Mouse (Mus musculus) forebrain, postnatal 0 days (tissue): ENCODE data around the gene Fam83g. TPM values are rescaled to one million over a fixed set of nuclear protein-coding genes. Genes with fewer than 3 reads are reported as not detected.

ENCODE experiments used
- ATAC-seq: fragments of 200-750 bp; cut with Nextera tagmentation; 2 replicates; pipeline ENCODE4 v1.8.0; 2017; ENCODE audit warnings: mild to moderate bottlenecking, moderate library complexity
- DNase-seq: peaks from one replicate; pipeline ENCODE4 v3.0.0-alpha.2; 2015
- H3K27ac ChIP-seq: fragments of 300-500 bp; sonication (generic); 2 replicates; pipeline ENCODE4 v1.5.1; 2014; ENCODE audit warnings: low read depth, mild to moderate bottlenecking, antibody characterized with exemption, low read length, moderate library complexity, mixed read lengths
- H3K27me3 ChIP-seq: fragments of 300-500 bp; sonication (generic); 2 replicates; pipeline ENCODE4 v1.6.1; 2014; ENCODE audit warnings: mild to moderate bottlenecking, low read length, mixed read lengths; ENCODE audit not compliant: insufficient read depth
- H3K36me3 ChIP-seq: fragments of 300-500 bp; sonication (generic); 2 replicates; pipeline ENCODE4 v1.6.1; 2014; ENCODE audit warnings: mild to moderate bottlenecking, moderate library complexity; ENCODE audit not compliant: insufficient read depth
- H3K4me1 ChIP-seq: fragments of 300-500 bp; sonication (generic); 2 replicates; pipeline ENCODE4 v1.6.1; 2014; ENCODE audit warnings: antibody characterized with exemption; ENCODE audit not compliant: insufficient read depth
- H3K4me2 ChIP-seq: fragments of 300-500 bp; sonication (generic); 2 replicates; pipeline ENCODE4 v1.6.1; 2014; ENCODE audit warnings: low read depth, mild to moderate bottlenecking, moderate library complexity
- H3K4me3 ChIP-seq: fragments of 300-500 bp; sonication (generic); 2 replicates; pipeline ENCODE4 v1.5.1; 2014; ENCODE audit warnings: low read depth, low read length, mixed read lengths
- H3K9ac ChIP-seq: fragments of 300-500 bp; sonication (generic); 2 replicates; pipeline ENCODE4 v1.6.1; 2014; ENCODE audit warnings: mild to moderate bottlenecking
- H3K9me3 ChIP-seq: fragments of 300-500 bp; sonication (generic); 2 replicates; pipeline ENCODE4 v1.6.1; 2016; ENCODE audit warnings: low read length
- CTCF ChIP-seq: sonication (generic); IDR thresholded peaks from 2 replicates; pipeline ENCODE4 v1.5.1; 2016; ENCODE audit warnings: antibody characterized with exemption, control low read depth, low read depth
- WGBS: fragments of 180-500 bp; shearing (Covaris S2); extraction: QIAGEN DNeasy Blood & Tissue Kit; methylation state at CpG from one replicate; pipeline ENCODE4 v1.1.7; 2014; 5-methylcytosine and 5-hydroxymethylcytosine counted together
- polyA plus RNA-seq: library from polyadenylated mRNA; unstranded; fragments of >200 nt; fragmentation: Nextera tagmentation; extraction: Ambion mirVana; gene quantifications from 2 replicates; pipeline ENCODE4 v1.2.1, GENCODE M21; 2015
- total RNA-seq: library from RNA; depleted of rRNA; stranded (reverse); fragments of >200 nt; gene quantifications from 2 replicates; pipeline ENCODE4 v1.2.3, GENCODE M21; 2014; rRNA removed

Gene Fam83g
- total and polyA plus RNA-seq, 2 experiments from 2014 or later, result 0.19 to 0.86 TPM

DNA sequence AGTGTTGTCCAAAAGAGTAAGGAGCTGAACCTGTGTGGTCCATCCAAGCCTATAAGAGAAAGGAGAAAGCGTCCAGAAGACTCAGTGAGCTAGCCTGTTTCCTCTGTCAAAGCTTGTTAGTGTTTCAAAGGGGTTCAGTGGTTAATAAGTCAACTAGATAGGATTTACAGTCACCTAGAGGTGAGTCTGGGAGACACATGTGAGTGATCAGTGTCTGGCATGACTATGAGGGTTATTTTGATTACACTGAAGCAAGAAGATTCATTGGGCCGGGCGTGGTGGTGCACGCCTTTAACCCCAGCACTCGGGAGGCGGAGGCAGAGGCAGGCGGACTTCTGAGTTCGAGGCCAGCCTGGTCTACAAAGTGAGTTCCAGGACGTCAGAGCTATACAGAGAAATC lies 61.9 kb downstream of the Fam83g start:
- Histone ChIP-seq H3K36me3 (peaks cover 27% of the 10 kb centered on the region), H3K9me3 (no peaks in the 10 kb centered on the region), H3K4me3 (no peak overlapping the region), H3K27ac (no peak overlapping the region), H3K27me3 (no peaks in the 10 kb centered on the region), H3K9ac (no peak overlapping the region), H3K4me2 (no peak overlapping the region), H3K4me1 (no peaks in the 10 kb centered on the region)
- DNase-seq (no peak), ATAC-seq (no peak)
- WGBS, result 97% methylated on average over 9 of the region's 9 CpGs
- TF ChIP-seq CTCF, result no peak

DNA sequence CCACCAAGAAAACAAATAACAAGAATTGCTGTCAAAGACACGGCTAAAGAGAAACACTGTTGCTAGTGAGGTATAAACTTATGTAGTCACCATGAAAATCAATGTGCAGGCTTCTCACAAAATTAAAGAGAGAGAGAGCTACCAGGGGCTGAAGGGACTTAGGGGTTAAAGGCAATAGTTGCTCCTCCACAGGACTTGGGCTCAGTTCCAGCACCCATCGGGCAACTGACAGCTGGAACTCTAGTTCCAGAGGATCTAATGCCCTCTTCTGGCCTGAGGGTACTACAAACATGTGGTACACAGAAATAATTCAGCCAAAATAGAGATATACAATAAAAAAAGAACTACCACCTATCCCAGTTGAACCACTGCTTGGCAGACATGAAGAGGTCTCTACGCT lies 63.3 kb downstream of the Fam83g start:
- Histone ChIP-seq H3K27ac (no peak overlapping the region), H3K4me1 (no peaks in the 10 kb centered on the region), H3K36me3 (peaks cover 28% of the 10 kb centered on the region), H3K4me2 (no peak overlapping the region), H3K9me3 (no peaks in the 10 kb centered on the region), H3K27me3 (no peaks in the 10 kb centered on the region), H3K4me3 (no peak overlapping the region), H3K9ac (no peak overlapping the region)
- 65% methylated on average over 3 of the region's 3 CpGs for WGBS
- no peak for TF ChIP-seq CTCF
- ATAC-seq (no peak), DNase-seq (no peak)

DNA sequence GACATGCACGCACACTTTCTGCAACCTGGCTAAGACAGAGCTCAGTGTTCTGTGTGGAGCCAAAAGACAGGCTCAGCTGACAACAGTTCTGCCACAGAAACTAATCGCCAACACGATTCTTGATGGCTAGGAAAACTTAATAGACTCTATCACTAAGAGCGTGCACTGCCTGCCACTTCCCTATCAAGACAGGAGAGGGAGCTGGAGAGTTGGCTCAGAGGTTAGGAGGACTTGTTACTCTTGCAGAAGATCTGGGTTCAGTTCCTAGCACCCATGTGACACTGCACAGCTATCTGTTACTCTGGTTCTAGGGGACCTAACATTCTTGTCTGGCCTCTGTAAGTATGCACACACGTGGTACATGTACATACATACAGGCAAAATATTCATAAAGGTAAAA lies 67.7 kb downstream of the Fam83g start:
- peaks cover 32% of the 10 kb centered on the region for H3K36me3 ChIP-seq
- DNase-seq, result no peak

DNA sequence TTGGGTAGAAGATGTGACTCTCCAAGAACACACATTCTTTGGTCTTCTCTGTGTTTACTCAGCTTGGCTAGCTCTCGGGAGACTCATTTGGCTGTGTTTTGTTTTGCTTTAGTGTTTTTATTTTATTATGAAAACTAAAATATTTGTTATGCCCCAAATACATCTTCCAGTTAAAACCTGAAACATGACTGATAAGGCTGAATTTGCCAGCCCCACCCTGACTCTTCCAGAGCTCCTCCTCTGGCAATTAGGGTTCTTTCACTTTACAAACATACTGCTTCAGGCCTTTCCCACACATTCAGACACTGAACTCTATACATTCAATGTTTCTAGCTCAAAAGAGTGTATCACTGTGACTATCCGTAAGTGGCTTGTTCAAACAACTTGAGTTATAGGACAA lies 73.3 kb downstream of the Fam83g start:
- H3K4me2 ChIP-seq, result no peak overlapping the region
- peaks cover 21% of the 10 kb centered on the region for H3K36me3 ChIP-seq
- H3K4me1 ChIP-seq, result no peaks in the 10 kb centered on the region
- WGBS, result 86% methylated on average over 2 of the region's 2 CpGs
- DNase-seq, result no peak
- no peaks in the 10 kb centered on the region for H3K27me3 ChIP-seq
- no peak overlapping the region for H3K4me3 ChIP-seq
- H3K9ac ChIP-seq, result no peak overlapping the region
- H3K27ac ChIP-seq, result no peak overlapping the region
- no peak for ATAC-seq
- H3K9me3 ChIP-seq, result no peaks in the 10 kb centered on the region
- TF ChIP-seq CTCF, result no peak

More for the DNA sequence above, 67.7 kb downstream of the Fam83g start:
- Histone ChIP-seq H3K9me3 (no peaks in the 10 kb centered on the region), H3K9ac (no peak overlapping the region), H3K4me2 (no peak overlapping the region), H3K27me3 (no peaks in the 10 kb centered on the region), H3K4me3 (no peak overlapping the region), H3K27ac (no peak overlapping the region), H3K4me1 (no peaks in the 10 kb centered on the region)
- 79% methylated on average over 5 of the region's 5 CpGs for WGBS
- peak; percentile 40 for TF ChIP-seq CTCF
- ATAC-seq, result no peak

Other genes with a start within 250 kb of the Fam83g start
- gene Rnf112, start 230.0 kb upstream of the Fam83g start, total RNA-seq, result 85.9 and 91.3 TPM in 2 replicates
- 17.4 and 27.3 TPM in 2 replicates for gene Rnf112, start 230.0 kb upstream of the Fam83g start, polyA plus RNA-seq
- gene Mfap4, start 198.7 kb upstream of the Fam83g start, total RNA-seq, result 8.0 and 17.4 TPM in 2 replicates
- 19.6 and 23.0 TPM in 2 replicates for gene Mfap4, start 198.7 kb upstream of the Fam83g start, polyA plus RNA-seq
- 45.9 and 50.3 TPM in 2 replicates for gene Mapk7, start 189.7 kb upstream of the Fam83g start, total RNA-seq
- gene Mapk7, start 189.7 kb upstream of the Fam83g start, polyA plus RNA-seq, result 53.6 and 58.5 TPM in 2 replicates
- gene B9d1, start 178.9 kb upstream of the Fam83g start, total RNA-seq, result 18.8 and 27.5 TPM in 2 replicates
- 25.4 and 26.8 TPM in 2 replicates for gene B9d1, start 178.9 kb upstream of the Fam83g start, polyA plus RNA-seq
- gene Epn2, start 104.4 kb upstream of the Fam83g start, total RNA-seq, result 68.9 and 80.6 TPM in 2 replicates
- 60.7 and 77.3 TPM in 2 replicates for gene Epn2, start 104.4 kb upstream of the Fam83g start, polyA plus RNA-seq
- gene Grap, start 30.8 kb upstream of the Fam83g start, total RNA-seq, result 4.9 and 5.6 TPM in 2 replicates
- 4.7 and 6.9 TPM in 2 replicates for gene Grap, start 30.8 kb upstream of the Fam83g start, polyA plus RNA-seq
- 0.08 and 0.10 TPM in 2 replicates for gene Slc5a10, start 36.7 kb downstream of the Fam83g start, total RNA-seq
- 0.09 and 0.16 TPM in 2 replicates for gene Slc5a10, start 36.7 kb downstream of the Fam83g start, polyA plus RNA-seq
- 62.9 and 73.6 TPM in 2 replicates for gene Prpsap2, start 78.0 kb downstream of the Fam83g start, total RNA-seq
- gene Prpsap2, start 78.0 kb downstream of the Fam83g start, polyA plus RNA-seq, result 50.3 and 50.8 TPM in 2 replicates
- 130 and 144 TPM in 2 replicates for gene Ulk2, start 171.0 kb downstream of the Fam83g start, total RNA-seq
- 32.1 and 37.8 TPM in 2 replicates for gene Ulk2, start 171.0 kb downstream of the Fam83g start, polyA plus RNA-seq
- gene Akap10, start 246.2 kb downstream of the Fam83g start, total RNA-seq, result 19.5 and 22.8 TPM in 2 replicates
- gene Akap10, start 246.2 kb downstream of the Fam83g start, polyA plus RNA-seq, result 3.6 and 6.2 TPM in 2 replicates